Mouse (Mus musculus) heart, embryonic 10.5 days (tissue): Measurements from ENCODE around the gene Olfr160. TPM values are rescaled to one million over a fixed set of nuclear protein-coding genes. Genes with fewer than 3 reads are reported as not detected.

Experiments used
- DNase-seq: peaks from one replicate; pipeline ENCODE4 v3.0.0-alpha.2; 2017; ENCODE audit warnings: low spot score
- H3K27ac ChIP-seq: fragments of 300-500 bp; sonication (generic); 2 replicates; pipeline ENCODE4 v1.5.1; 2016; ENCODE audit warnings: mild to moderate bottlenecking
- H3K27me3 ChIP-seq: fragments of 300-500 bp; sonication (generic); 2 replicates; pipeline ENCODE4 v1.6.1; 2016; ENCODE audit warnings: mild to moderate bottlenecking; ENCODE audit not compliant: poor library complexity, insufficient read depth, severe bottlenecking
- H3K36me3 ChIP-seq: fragments of 300-500 bp; sonication (generic); 2 replicates; pipeline ENCODE4 v1.6.1; 2016; ENCODE audit warnings: mild to moderate bottlenecking, moderate library complexity
- H3K4me1 ChIP-seq: fragments of 300-500 bp; sonication (generic); 2 replicates; pipeline ENCODE4 v1.6.1; 2016; ENCODE audit warnings: mild to moderate bottlenecking
- H3K4me3 ChIP-seq: fragments of 300-500 bp; sonication (generic); 2 replicates; pipeline ENCODE4 v1.5.1; 2016; ENCODE audit warnings: mild to moderate bottlenecking, moderate library complexity
- H3K9me3 ChIP-seq: fragments of 300-500 bp; sonication (generic); 2 replicates; pipeline ENCODE4 v1.6.1; 2016; ENCODE audit warnings: mild to moderate bottlenecking, moderate library complexity
- WGBS: fragments of 180-500 bp; shearing (Covaris S2); methylation state at CpG from one replicate; pipeline ENCODE4 v1.1.7; 2016; 5-methylcytosine and 5-hydroxymethylcytosine counted together
- polyA plus RNA-seq: library from polyadenylated mRNA; unstranded; fragments of >200 nt; fragmentation: Nextera tagmentation; extraction: Ambion mirVana; gene quantifications from 2 replicates; pipeline ENCODE4 v1.2.1, GENCODE M21; 2016

Gene Olfr160
- polyA plus RNA-seq, result not detected in 2 replicates

DNA sequence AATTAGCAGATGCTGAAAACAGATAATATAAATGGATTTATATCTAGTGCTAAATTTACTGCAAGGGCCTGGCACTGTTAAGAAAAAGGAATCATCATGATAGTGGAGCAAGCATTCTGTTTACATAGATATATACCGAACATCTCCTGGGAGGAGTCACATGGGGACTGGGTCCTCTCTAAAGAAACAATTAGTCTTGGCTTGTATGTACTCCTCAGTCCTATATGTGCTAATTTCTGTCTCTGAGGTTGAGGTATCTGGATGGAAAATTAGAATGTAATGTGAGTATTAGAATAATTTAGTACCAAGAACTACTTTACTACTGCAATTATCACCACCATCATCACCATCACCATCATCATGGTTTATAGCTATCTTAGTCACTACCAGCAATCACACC, at the start of gene Olfr160:
Gene Olfr160 (minus strand): TSS at position 101 of the 400 bp plus-strand sequence.
- Histone ChIP-seq H3K9me3 (no peaks in the 10 kb centered on the region), H3K27ac (no peak within 1 kb of the TSS), H3K36me3 (no peaks in the 10 kb centered on the region), H3K27me3 (no peaks in the 10 kb centered on the region), H3K4me3 (no peak within 1 kb of the TSS), H3K4me1 (no peaks in the 10 kb centered on the region)
- DNase-seq, result no peak
- 75% methylated on average over 1 of the region's 1 CpGs for WGBS

DNA sequence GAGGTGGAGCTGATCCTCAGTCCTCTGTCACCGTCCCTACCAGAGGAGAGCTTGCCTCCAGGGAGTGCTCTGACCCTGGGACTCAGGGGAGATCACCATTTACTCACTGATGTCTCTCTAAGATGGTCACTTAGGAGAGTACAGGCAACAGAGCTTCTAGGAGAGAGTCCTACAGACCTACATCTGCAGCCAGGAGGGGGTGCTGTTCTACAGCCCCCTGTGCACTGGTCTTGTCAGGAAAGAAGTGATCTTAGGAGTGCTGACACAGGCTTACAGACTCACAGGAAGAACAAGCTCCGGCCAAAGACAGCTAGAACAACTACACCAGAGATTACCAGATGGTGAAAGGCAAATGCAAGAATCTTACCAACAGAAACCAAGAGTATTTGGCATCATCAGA, 46.5 kb upstream of the Olfr160 start:
- H3K27ac ChIP-seq, result no peak overlapping the region
- no peaks in the 10 kb centered on the region for H3K36me3 ChIP-seq
- no peak overlapping the region for H3K4me3 ChIP-seq
- H3K27me3 ChIP-seq, result no peaks in the 10 kb centered on the region
- H3K9me3 ChIP-seq, result no peaks in the 10 kb centered on the region
- H3K4me1 ChIP-seq, result no peaks in the 10 kb centered on the region
- 36% methylated on average over 2 of the region's 2 CpGs for WGBS
- no peak for DNase-seq

- no peak overlapping the region for H3K4me3 ChIP-seq
- no peak for DNase-seq
- H3K36me3 ChIP-seq, result no peaks in the 10 kb centered on the region
- H3K27ac ChIP-seq, result no peak overlapping the region
- H3K4me1 ChIP-seq, result no peaks in the 10 kb centered on the region
- no peaks in the 10 kb centered on the region for H3K9me3 ChIP-seq
- H3K27me3 ChIP-seq, result no peaks in the 10 kb centered on the region
- WGBS, result 83% methylated on average over 2 of the region's 2 CpGs
These were observed 45.7 kb upstream of the Olfr160 start for GRCm38 (mm10) chr9:37761728-37762127.

- no peaks in the 10 kb centered on the region for H3K9me3 ChIP-seq
- H3K27ac ChIP-seq, result no peak overlapping the region
- no peaks in the 10 kb centered on the region for H3K36me3 ChIP-seq
- no peak for DNase-seq
- H3K4me3 ChIP-seq, result no peak overlapping the region
- H3K27me3 ChIP-seq, result no peaks in the 10 kb centered on the region
- 76% methylated on average over 4 of the region's 4 CpGs for WGBS
- H3K4me1 ChIP-seq, result peaks cover 9% of the 10 kb centered on the region
These were observed 36.0 kb upstream of the Olfr160 start for GRCm38 (mm10) chr9:37752006-37752405.

- H3K4me3 ChIP-seq, result no peak overlapping the region
- no peaks in the 10 kb centered on the region for H3K27me3 ChIP-seq
- no peaks in the 10 kb centered on the region for H3K36me3 ChIP-seq
- WGBS, result 81% methylated on average over 2 of the region's 2 CpGs
- peaks cover 9% of the 10 kb centered on the region for H3K4me1 ChIP-seq
- no peak overlapping the region for H3K27ac ChIP-seq
- no peaks in the 10 kb centered on the region for H3K9me3 ChIP-seq
- DNase-seq, result no peak
These were observed 35.4 kb upstream of the Olfr160 start for GRCm38 (mm10) chr9:37751467-37751866.

- DNase-seq, result no peak
- WGBS, result 21% methylated on average over 7 of the region's 7 CpGs
- H3K27me3 ChIP-seq, result no peaks in the 10 kb centered on the region
- H3K36me3 ChIP-seq, result no peaks in the 10 kb centered on the region
- 0 out of 2 replicates have a peak overlapping the region, but pooled peaks have one; percentile 12 for H3K4me3 ChIP-seq
- H3K9me3 ChIP-seq, result no peaks in the 10 kb centered on the region
- H3K4me1 ChIP-seq, result peaks cover 9% of the 10 kb centered on the region
- H3K27ac ChIP-seq, result no peak overlapping the region
These were observed 34.4 kb upstream of the Olfr160 start for GRCm38 (mm10) chr9:37750319-37751075.

GRCm38 (mm10) chr9:37744806-37745205, 28.8 kb upstream of the Olfr160 start, which contains the start of gene Olfr874:
Olfr874 (plus strand) TSS chr9:37745106.
- no peak within 1 kb of the TSS for H3K4me3 ChIP-seq
- no peaks in the 10 kb centered on the region for H3K9me3 ChIP-seq
- no peaks in the 10 kb centered on the region for H3K4me1 ChIP-seq
- DNase-seq, result no peak
- H3K27me3 ChIP-seq, result no peaks in the 10 kb centered on the region
- H3K27ac ChIP-seq, result no peak within 1 kb of the TSS
- no peaks in the 10 kb centered on the region for H3K36me3 ChIP-seq

GRCm38 (mm10) chr9:37734310-37734709, 18.3 kb upstream of the Olfr160 start:
- Histone ChIP-seq H3K27ac (no peak overlapping the region), H3K36me3 (no peaks in the 10 kb centered on the region), H3K27me3 (no peaks in the 10 kb centered on the region), H3K4me3 (no peak overlapping the region), H3K9me3 (no peaks in the 10 kb centered on the region), H3K4me1 (no peaks in the 10 kb centered on the region)
- WGBS, result 95% methylated on average over 1 of the region's 1 CpGs
- DNase-seq, result no peak

GRCm38 (mm10) chr9:37689970-37690686, 25.9 kb downstream of the Olfr160 start:
- Histone ChIP-seq H3K9me3 (no peaks in the 10 kb centered on the region), H3K36me3 (no peaks in the 10 kb centered on the region), H3K27ac (no peak overlapping the region), H3K4me3 (no peak overlapping the region), H3K27me3 (no peaks in the 10 kb centered on the region), H3K4me1 (no peaks in the 10 kb centered on the region)
- 53% methylated on average over 5 of the region's 5 CpGs for WGBS
- DNase-seq, result no peak

- Histone ChIP-seq H3K27me3 (no peaks in the 10 kb centered on the region), H3K9me3 (no peaks in the 10 kb centered on the region), H3K4me1 (no peaks in the 10 kb centered on the region), H3K4me3 (no peak overlapping the region), H3K27ac (no peak overlapping the region), H3K36me3 (no peaks in the 10 kb centered on the region)
- DNase-seq, result no peak
- 44% methylated on average over 3 of the region's 3 CpGs for WGBS
These were observed 28.1 kb downstream of the Olfr160 start for GRCm38 (mm10) chr9:37687941-37688303.

- no peak for DNase-seq
- H3K9me3 ChIP-seq, result no peaks in the 10 kb centered on the region
- H3K36me3 ChIP-seq, result no peaks in the 10 kb centered on the region
- no peak overlapping the region for H3K27ac ChIP-seq
- WGBS, result 73% methylated on average over 3 of the region's 3 CpGs
- H3K4me3 ChIP-seq, result no peak overlapping the region
- H3K4me1 ChIP-seq, result no peaks in the 10 kb centered on the region
- H3K27me3 ChIP-seq, result no peaks in the 10 kb centered on the region
These were observed 28.6 kb downstream of the Olfr160 start for GRCm38 (mm10) chr9:37687288-37687940.

- H3K27me3 ChIP-seq, result no peaks in the 10 kb centered on the region
- H3K4me1 ChIP-seq, result no peaks in the 10 kb centered on the region
- H3K27ac ChIP-seq, result no peak overlapping the region
- no peaks in the 10 kb centered on the region for H3K9me3 ChIP-seq
- WGBS, result 82% methylated on average over 1 of the region's 1 CpGs
- H3K36me3 ChIP-seq, result no peaks in the 10 kb centered on the region
- no peak for DNase-seq
- H3K4me3 ChIP-seq, result no peak overlapping the region
These were observed 34.9 kb downstream of the Olfr160 start for GRCm38 (mm10) chr9:37681123-37681522.

- Histone ChIP-seq H3K27me3 (no peaks in the 10 kb centered on the region), H3K36me3 (no peaks in the 10 kb centered on the region), H3K27ac (no peak overlapping the region), H3K9me3 (no peaks in the 10 kb centered on the region), H3K4me1 (no peaks in the 10 kb centered on the region), H3K4me3 (no peak overlapping the region)
- 91% methylated on average over 4 of the region's 4 CpGs for WGBS
- no peak for DNase-seq
These were observed 40.8 kb downstream of the Olfr160 start for GRCm38 (mm10) chr9:37675287-37675686.
